Mouse (Mus musculus) forebrain, embryonic 11.5 days (tissue): Measurements from ENCODE around the gene Gm42421. TPM values are rescaled to one million over a fixed set of nuclear protein-coding genes. Genes with fewer than 3 reads are reported as not detected.

ENCODE experiments used
- ATAC-seq: fragments of 200-750 bp; cut with Nextera tagmentation; replicated peaks from 2 replicates; pipeline ENCODE4 v1.8.0; 2017; ENCODE audit warnings: moderate TSS enrichment; ENCODE audit not compliant: low FRiP score
- DNase-seq: peaks from one replicate; pipeline ENCODE4 v3.0.0-alpha.2; 2017; ENCODE audit warnings: low spot score
- H3K27ac ChIP-seq: fragments of 300-500 bp; sonication (generic); 2 replicates; pipeline ENCODE4 v1.5.1; 2014; ENCODE audit warnings: low read depth, low read length
- H3K27me3 ChIP-seq: fragments of 300-500 bp; sonication (generic); 2 replicates; pipeline ENCODE4 v1.6.1; 2014; ENCODE audit warnings: mild to moderate bottlenecking, low read length, mixed read lengths; ENCODE audit not compliant: control insufficient read depth, insufficient read depth
- H3K36me3 ChIP-seq: fragments of 300-500 bp; sonication (generic); 2 replicates; pipeline ENCODE4 v1.6.1; 2014; ENCODE audit warnings: mild to moderate bottlenecking, low read length, moderate library complexity, mixed read lengths; ENCODE audit not compliant: control insufficient read depth, insufficient read depth
- H3K4me1 ChIP-seq: fragments of 300-500 bp; sonication (generic); replicated peaks from 2 replicates; pipeline ENCODE4 v1.6.1; 2014; ENCODE audit warnings: low read length, mixed read lengths; ENCODE audit not compliant: control insufficient read depth, insufficient read depth
- H3K4me2 ChIP-seq: fragments of 300-500 bp; sonication (generic); 2 replicates; pipeline ENCODE4 v1.6.1; 2014; ENCODE audit warnings: low read depth, mild to moderate bottlenecking, low read length, moderate library complexity, mixed read lengths; ENCODE audit not compliant: severe bottlenecking
- H3K4me3 ChIP-seq: fragments of 300-500 bp; sonication (generic); 2 replicates; pipeline ENCODE4 v1.5.1; 2014; ENCODE audit warnings: low read depth, low read length
- H3K9ac ChIP-seq: fragments of 300-500 bp; sonication (generic); 2 replicates; pipeline ENCODE4 v1.6.1; 2014; ENCODE audit warnings: low read length
- H3K9me3 ChIP-seq: fragments of 300-500 bp; sonication (generic); 2 replicates; pipeline ENCODE4 v1.6.1; 2016; ENCODE audit warnings: low read length, mixed read lengths; ENCODE audit not compliant: control insufficient read depth
- WGBS: fragments of 180-500 bp; shearing (Covaris S2); extraction: QIAGEN DNeasy Blood & Tissue Kit; methylation state at CpG from one replicate; pipeline ENCODE4 v1.1.7; 2014; 5-methylcytosine and 5-hydroxymethylcytosine counted together
- polyA plus RNA-seq: library from polyadenylated mRNA; unstranded; fragments of >200 nt; fragmentation: Nextera tagmentation; extraction: Ambion mirVana; gene quantifications from 2 replicates; pipeline ENCODE4 v1.2.1, GENCODE M21; 2014

Gm42421 gene
- polyA plus RNA-seq, 1 experiment from 2014 or later: 1.4 TPM

GRCm38 (mm10) chr5:143948361-143948760 is 20.4 kb downstream of the Gm42421 start:
- ATAC-seq: no peak
- 91% methylated on average over 12 of the region's 12 CpGs for WGBS

GRCm38 (mm10) chr5:143950016-143950415 is 22.0 kb downstream of the Gm42421 start:
- ATAC-seq (no peak), DNase-seq (no peak)
- Histone ChIP-seq H3K9me3 (no peaks in the 10 kb centered on the region), H3K9ac (no peak overlapping the region), H3K4me3 (no peak overlapping the region), H3K4me2 (no peak overlapping the region), H3K27ac (no peak overlapping the region), H3K36me3 (no peaks in the 10 kb centered on the region), H3K27me3 (no peaks in the 10 kb centered on the region), H3K4me1 (no peaks in the 10 kb centered on the region)
- 46% methylated on average over 5 of the region's 5 CpGs for WGBS

More at GRCm38 (mm10) chr5:143948361-143948760, 20.4 kb downstream of the Gm42421 start:
- no peak overlapping the region for H3K9ac ChIP-seq
- H3K27ac ChIP-seq: no peak overlapping the region
- H3K27me3 ChIP-seq: no peaks in the 10 kb centered on the region
- H3K4me2 ChIP-seq: no peak overlapping the region
- H3K9me3 ChIP-seq: no peaks in the 10 kb centered on the region
- H3K4me1 ChIP-seq: no peaks in the 10 kb centered on the region
- H3K4me3 ChIP-seq: no peak overlapping the region
- H3K36me3 ChIP-seq: no peaks in the 10 kb centered on the region
- no peak for DNase-seq

GRCm38 (mm10) chr5:143957101-143957500 is 29.1 kb downstream of the Gm42421 start:
- Histone ChIP-seq H3K9me3 (no peaks in the 10 kb centered on the region), H3K4me1 (no peaks in the 10 kb centered on the region), H3K36me3 (no peaks in the 10 kb centered on the region), H3K9ac (no peak overlapping the region), H3K4me3 (no peak overlapping the region), H3K27ac (no peak overlapping the region), H3K27me3 (no peaks in the 10 kb centered on the region), H3K4me2 (no peak overlapping the region)
- ATAC-seq (no peak), DNase-seq (no peak)
- 94% methylated on average over 6 of the region's 6 CpGs for WGBS

- 93% methylated on average over 11 of the region's 11 CpGs for WGBS
- H3K9ac ChIP-seq: no peak overlapping the region
- ATAC-seq: no peak
- no peak overlapping the region for H3K4me3 ChIP-seq
- DNase-seq: no peak
- H3K36me3 ChIP-seq: no peaks in the 10 kb centered on the region
- H3K4me2 ChIP-seq: no peak overlapping the region
- no peaks in the 10 kb centered on the region for H3K9me3 ChIP-seq
- H3K4me1 ChIP-seq: no peaks in the 10 kb centered on the region
- H3K27me3 ChIP-seq: no peaks in the 10 kb centered on the region
- no peak overlapping the region for H3K27ac ChIP-seq
Measured at GRCm38 (mm10) chr5:143959551-143959950, 31.6 kb downstream of the Gm42421 start.

- DNase-seq (no peak), ATAC-seq (no peak)
- 91% methylated on average over 7 of the region's 8 CpGs for WGBS
- Histone ChIP-seq H3K4me2 (no peak overlapping the region), H3K36me3 (no peaks in the 10 kb centered on the region), H3K4me3 (no peak overlapping the region), H3K9ac (no peak overlapping the region), H3K27me3 (no peaks in the 10 kb centered on the region), H3K9me3 (no peaks in the 10 kb centered on the region), H3K27ac (no peak overlapping the region), H3K4me1 (no peaks in the 10 kb centered on the region)
Measured at GRCm38 (mm10) chr5:143961176-143961575, 33.2 kb downstream of the Gm42421 start.

- Histone ChIP-seq H3K4me2 (no peak overlapping the region), H3K4me1 (no peaks in the 10 kb centered on the region), H3K27ac (no peak overlapping the region), H3K36me3 (no peaks in the 10 kb centered on the region), H3K4me3 (no peak overlapping the region), H3K9me3 (no peaks in the 10 kb centered on the region), H3K27me3 (no peaks in the 10 kb centered on the region), H3K9ac (no peak overlapping the region)
- 91% methylated on average over 12 of the region's 12 CpGs for WGBS
- no peak for ATAC-seq
- no peak for DNase-seq
Measured at GRCm38 (mm10) chr5:143965586-143966345, 37.8 kb downstream of the Gm42421 start.

GRCm38 (mm10) chr5:143966671-143967070 is 38.7 kb downstream of the Gm42421 start:
- Histone ChIP-seq H3K4me3 (no peak overlapping the region), H3K27me3 (no peaks in the 10 kb centered on the region), H3K4me2 (no peak overlapping the region), H3K4me1 (no peaks in the 10 kb centered on the region), H3K9me3 (no peaks in the 10 kb centered on the region), H3K27ac (no peak overlapping the region), H3K9ac (no peak overlapping the region), H3K36me3 (no peaks in the 10 kb centered on the region)
- WGBS: 88% methylated on average over 12 of the region's 12 CpGs
- DNase-seq: no peak
- ATAC-seq: no peak

- DNase-seq: no peak
- Histone ChIP-seq H3K36me3 (no peaks in the 10 kb centered on the region), H3K4me3 (no peak overlapping the region), H3K4me2 (no peak overlapping the region), H3K4me1 (no peaks in the 10 kb centered on the region), H3K27me3 (no peaks in the 10 kb centered on the region), H3K9ac (no peak overlapping the region), H3K9me3 (no peaks in the 10 kb centered on the region), H3K27ac (no peak overlapping the region)
- 72% methylated on average over 3 of the region's 3 CpGs for WGBS
- no peak for ATAC-seq
Measured at GRCm38 (mm10) chr5:143972628-143973027, 44.7 kb downstream of the Gm42421 start.
